Mouse (Mus musculus) lung, postnatal 36 days (tissue): Measurements from ENCODE around the gene Supt3.

Source experiments
- DNase-seq: peaks from one replicate; pipeline ENCODE4 v3.0.0; 2022; ENCODE audit warnings: mixed read lengths

Supt3 gene

GRCm38 (mm10) chr17:44783143-44783542 is 6.2 kb downstream of the Supt3 start:
- DNase-seq, result no peak

DNA sequence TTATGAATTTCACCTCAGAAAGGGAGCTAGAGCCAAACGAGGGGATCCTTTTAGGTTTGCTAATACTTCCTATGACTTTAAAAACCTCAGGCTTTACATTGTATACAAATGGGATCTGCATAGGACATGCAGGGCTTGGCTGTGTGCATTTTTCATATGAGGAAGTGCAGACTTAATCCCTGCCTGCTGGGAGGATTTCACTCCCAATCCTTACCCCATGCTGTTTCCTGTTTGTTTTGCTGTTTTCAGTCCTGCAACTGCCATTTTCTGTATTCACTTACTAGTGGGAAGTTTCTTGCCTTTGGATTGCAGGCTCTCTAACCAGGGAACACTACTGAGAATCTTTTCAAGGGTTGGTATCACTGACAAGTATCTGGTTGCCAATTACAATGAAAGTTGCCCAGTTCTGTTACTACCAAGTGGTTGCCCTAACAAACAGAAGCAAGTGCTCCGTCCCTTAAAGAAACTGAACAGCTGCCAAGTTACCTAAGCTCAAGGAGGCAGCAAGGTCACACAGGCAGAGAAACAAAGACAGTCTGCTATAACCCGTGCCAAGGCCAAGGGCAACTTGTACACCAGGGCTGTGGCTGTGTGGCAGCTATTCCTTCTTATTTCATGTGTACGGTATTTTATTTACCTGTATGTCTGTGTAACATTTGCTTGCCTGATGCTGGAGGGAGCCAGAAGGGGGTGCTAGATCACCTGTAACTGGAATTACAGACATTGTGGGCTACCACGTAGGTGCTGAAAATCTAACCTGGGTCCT is 12.2 kb downstream of the Supt3 start:
- DNase-seq, result peak; percentile 50

DNA sequence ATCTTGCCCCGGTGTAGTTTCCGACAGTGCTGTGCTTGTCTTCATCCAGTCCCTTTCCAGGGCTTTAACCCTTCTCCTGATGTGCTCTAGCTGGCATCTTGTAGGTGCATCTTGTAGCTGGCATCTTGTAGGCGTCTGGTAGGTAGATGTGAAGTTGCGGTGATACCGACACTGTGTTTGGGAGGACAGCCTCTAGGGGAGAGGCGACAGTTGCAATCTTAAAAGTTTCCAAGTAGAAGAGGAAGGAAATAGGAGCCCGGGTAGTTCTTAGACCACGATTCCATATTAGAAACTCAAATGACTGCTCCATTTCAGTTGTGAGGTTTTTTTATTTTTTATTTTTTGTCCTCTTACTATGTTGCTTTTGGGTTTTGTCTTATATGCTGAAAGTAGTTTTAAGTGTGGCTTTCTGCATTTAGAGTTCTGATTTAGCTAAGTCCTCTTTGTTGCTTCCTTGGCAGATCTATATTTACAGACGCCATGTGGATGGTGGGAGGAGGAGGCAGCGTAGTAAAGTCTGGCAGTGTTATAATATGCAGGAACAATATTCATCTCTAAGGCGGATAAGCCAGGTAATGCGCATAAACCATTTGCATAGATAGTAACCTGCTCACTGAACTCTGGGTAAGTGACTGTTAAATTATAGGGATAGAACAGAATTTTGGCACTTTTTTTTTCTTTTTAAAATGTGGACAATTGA is 15.4 kb downstream of the Supt3 start:
- DNase-seq, result no peak

- DNase-seq, result no peak
Observed at GRCm38 (mm10) chr17:44797331-44797730, 20.4 kb downstream of the Supt3 start.

DNA sequence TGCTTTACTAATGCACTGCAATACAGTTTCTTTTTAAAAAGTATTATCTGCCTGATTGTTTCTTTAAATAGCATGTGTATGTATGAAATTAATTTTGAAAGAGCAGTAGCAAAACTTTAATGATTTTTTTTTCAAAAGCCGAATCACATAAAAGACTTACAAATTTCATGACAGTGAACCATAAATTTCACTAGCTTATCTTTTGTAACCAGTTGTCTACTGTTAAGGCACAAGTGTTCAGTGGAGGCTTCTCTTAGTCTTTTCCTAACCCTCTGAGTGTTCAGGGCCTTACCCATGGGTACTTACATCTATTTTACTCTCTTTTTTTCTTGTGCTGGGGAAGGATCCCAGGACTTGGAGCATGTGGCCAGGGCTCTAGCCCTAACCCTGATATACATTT is 30.1 kb downstream of the Supt3 start:
- DNase-seq, result no peak

DNA sequence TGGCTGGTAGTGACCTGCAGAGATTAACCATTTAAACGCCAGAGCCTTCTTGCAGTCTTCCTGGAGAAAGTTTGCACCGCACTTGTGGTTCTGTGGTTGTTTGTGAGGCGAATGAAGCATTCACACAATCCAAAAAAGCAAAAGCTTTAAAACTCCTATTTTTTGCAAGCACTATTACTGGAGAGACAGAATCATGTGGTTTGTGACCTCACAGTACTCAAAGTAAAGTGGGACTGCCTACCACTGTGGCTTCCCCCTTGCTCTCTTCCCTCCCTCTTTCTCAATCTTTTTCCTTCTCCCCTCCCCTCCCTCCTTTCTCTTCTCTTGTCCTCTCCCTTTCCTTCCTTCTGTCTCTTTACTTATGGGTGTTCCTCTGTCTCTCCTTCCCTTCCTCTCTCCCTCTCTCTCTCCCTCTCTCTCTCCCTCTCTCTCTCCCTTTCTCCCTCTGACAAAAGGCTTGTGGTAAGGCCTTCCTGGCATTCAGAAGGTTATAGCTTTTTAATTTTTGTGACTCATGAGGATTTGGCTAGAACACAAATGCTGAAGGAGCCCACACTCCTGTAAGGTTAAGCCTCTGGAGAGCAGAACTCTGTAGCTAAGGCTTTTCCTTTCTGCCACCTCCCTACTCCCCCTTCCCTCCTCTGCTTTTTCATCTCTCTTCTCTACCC is 37.7 kb downstream of the Supt3 start, which contains the start of gene Runx2:
TSS of gene Runx2 (minus strand) at position 290 of the 668 bp plus-strand sequence.
- peak; percentile 17 for DNase-seq

DNA sequence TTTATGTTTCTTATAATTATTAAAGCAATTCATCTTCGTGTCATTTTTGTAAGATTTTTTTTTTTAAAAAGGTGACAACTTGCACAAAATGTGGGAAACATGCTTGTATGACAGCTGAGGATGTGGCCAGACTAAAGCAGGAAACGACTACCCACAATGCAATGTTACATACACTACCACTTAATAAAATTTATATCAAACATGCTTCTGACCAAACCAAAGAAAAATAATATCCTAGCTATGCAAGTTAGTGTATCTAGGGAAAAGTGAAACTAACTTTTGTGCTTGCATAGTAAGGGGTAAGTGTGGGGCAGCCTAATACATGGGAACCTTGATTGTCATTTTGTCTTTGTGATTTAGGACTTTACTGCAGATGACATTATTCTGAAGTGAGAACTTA is 41.9 kb downstream of the Supt3 start:
- DNase-seq, result no peak

- no peak for DNase-seq
Observed at GRCm38 (mm10) chr17:44819816-44820215, 42.9 kb downstream of the Supt3 start.

DNA sequence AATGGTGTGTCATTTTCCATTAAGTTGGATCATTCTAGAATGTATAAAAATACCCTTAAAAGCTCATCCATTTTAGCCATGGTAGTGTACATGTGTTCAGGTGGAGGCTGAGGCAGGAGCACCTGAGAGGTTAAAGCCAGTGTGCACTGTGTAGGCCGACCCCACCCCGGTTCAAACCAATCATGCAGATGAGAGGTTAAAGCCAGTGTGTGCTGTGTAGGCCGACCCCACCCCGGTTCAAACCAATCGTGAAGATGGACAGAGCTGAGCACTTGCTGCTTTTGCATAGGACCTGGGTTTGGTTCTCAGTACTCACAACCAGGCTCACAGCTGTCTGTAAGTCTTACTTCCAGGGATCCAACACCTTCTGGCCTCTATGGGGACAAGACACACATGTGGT is 45.0 kb downstream of the Supt3 start:
- DNase-seq, result no peak

GRCm38 (mm10) chr17:44827124-44827523 is 50.2 kb downstream of the Supt3 start:
- no peak for DNase-seq

- no peak for DNase-seq
Observed at GRCm38 (mm10) chr17:44827964-44828363, 51.0 kb downstream of the Supt3 start.

DNA sequence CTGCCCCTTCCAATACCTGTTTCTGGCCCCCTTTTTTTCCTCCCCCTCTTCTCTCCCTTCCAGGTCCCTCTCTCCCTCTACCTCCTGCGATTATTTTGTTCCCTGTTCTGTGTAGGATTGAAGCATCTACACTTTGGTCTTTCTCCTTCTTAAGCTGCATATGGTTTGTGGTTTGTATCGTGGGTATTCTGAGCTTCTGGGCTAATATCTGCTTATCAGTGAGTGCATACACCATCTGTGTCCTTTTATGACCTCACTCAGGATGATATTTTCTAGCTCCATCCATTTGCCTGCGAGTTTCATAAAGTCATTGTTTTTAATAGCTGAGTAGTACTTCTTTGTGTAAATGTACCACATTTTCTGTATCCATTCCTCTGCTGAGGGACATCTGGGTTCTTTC is 52.6 kb downstream of the Supt3 start:
- no peak for DNase-seq

DNA sequence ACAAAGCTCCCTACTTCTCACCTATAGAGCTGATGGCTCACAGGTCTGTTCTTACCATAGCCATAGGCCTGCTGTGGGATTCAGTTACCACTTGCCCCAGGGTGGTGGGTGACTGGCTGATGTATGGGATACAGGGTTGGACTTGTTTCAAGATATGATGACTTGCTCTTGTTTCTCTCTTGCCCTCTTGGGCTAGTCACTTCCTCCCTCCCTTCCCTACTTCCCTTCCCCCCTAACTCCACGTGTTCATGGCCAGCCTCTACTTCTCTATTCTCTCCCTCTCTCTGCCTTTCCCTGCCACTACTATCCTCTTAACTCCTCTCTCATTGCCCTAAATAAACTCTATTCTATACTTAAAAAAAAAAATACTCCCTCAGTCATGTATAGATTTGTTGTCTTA is 54.2 kb downstream of the Supt3 start:
- no peak for DNase-seq

DNA sequence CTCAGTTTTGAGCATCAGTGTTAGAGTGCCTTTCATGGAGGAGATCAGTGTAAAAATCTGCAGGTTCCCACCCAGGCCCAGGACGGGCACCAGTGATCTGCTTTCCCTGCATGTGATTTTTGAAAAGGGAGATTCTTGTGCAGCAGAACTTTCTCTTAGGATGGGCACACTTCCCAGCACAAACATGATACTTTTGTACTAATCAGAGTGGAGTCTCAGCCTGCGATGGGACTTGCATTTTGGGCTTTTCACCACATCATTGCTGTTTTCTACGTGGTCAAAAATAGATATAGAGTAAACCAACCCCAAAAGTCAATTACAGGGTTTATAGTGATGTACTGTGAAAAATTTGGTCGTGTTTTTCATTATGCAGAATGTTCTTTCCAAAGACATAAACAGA is 65.2 kb downstream of the Supt3 start:
- no peak for DNase-seq

DNA sequence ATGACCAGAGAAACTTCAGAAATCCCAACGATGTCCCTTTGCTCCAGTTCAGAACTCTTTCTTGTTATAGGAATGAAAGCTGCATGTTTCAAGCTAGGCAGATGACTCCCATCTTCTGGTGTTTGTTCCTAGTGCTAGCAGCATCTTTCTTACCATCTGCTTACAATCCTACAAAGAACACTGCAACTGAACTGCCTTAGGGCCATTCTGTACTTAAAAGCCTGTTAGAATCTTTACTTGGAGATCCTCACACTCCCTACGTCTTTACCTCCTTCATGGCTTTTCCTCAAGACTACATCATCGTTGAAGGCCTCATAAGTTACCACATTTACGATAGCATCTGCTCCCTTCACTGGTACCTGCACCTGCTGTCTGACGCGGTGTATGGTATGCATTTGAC is 86.2 kb downstream of the Supt3 start:
- no peak for DNase-seq

- no peak for DNase-seq
Observed at GRCm38 (mm10) chr17:44893592-44893991, 116.6 kb downstream of the Supt3 start.

DNA sequence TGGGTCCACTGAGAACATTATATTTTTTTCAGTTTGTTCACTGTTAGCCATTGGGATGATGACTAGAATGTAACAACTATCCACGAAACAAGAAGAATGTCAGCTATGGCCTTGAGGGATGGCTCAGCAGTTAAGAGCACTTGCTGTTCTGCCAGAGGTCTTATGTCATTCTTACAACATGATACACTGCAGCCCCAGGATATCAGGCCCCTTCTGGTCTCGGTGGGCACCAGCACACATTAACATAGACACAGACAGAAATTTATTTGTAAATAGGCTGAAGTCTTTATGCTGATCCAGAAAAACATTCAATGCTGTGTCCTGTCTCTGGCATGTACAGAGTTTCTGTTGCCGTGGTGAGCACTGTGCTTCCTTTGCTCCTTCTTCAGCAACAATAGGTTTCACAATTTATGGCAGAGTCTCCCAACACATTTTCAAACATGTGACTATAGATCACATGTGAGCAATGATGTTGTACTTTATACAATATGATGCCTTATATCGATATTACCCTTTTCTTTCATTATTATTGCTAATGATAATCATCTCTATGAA is 166.7 kb downstream of the Supt3 start:
- DNase-seq, result peak; percentile 3

GRCm38 (mm10) chr17:44945333-44945732 is 168.4 kb downstream of the Supt3 start:
- no peak for DNase-seq

GRCm38 (mm10) chr17:44948321-44948720 is 171.4 kb downstream of the Supt3 start:
- no peak for DNase-seq

DNA sequence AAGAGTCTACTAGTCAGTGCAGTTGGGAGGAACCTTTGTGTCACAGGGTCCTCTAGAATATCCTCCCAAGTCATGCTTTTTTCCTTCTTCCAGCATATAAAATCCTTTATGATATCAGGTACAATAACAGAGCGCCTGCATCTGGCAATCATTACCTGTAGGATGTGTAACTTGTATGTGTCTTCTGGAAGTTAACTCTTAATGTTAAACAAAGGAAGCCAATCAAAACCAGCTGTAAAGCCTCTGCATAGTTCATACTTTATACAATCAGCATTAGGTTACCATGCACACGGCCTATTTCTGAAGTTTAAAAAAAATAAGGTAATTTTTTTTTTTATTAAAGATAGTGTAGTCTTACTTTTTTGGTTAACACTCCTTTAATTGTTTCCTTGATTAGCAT is 179.7 kb downstream of the Supt3 start:
- no peak for DNase-seq

DNA sequence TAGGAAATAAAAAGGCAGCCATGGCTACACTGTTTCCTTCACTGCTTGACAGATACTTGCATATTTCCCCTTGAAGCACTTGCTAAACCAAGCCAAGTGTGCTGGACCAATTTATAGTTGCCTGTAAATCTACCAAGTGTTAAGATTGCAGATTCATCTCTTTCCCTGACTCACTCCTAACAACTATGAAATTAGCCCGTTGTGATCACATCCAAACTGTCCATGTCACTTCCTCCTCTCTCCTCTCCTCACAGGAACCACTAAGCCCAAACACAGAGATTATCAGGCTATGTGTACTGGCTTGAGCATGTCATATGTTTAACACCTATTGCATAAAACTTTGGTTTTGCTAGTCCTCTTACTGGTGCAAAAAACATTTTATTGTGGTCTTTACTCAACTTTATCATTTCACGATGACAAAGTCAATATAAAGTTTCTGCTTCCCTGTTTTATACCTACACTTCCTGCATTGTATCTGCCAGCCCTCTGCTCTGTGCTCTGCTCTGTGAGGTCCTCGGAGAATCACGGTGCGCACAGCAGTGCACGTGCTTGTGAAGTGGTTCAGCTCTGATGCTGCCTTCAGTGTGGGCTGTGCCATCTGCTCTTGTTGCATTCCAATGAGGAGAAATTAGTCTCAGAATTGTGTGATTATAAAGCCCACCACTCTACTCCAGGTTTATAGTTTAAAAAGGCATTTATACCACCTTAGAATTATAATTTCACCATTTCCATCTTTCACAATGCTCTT is 186.3 kb downstream of the Supt3 start:
- DNase-seq, result no peak

- DNase-seq, result no peak
Observed at GRCm38 (mm10) chr17:44967186-44967585, 190.2 kb downstream of the Supt3 start.

DNA sequence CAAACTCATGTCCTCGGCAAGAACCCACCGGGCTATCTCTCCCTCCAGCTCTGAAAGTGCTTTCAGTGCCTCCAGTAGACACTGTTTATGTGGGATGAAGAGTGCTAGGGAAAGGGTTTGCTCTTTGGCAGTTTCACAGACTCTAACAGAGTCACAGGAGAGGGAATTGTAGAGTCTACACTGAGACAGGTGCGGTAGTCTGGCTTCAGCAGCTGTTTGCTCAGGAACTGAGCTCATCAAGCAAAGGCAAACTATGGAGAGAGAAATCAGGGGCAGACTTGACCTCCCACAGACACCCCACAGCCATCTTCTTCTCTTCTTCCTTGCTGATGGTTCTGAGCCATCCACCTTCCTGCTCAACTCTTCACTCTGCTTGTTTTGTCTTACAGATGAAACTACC is 193.3 kb downstream of the Supt3 start:
- no peak for DNase-seq
